Mouse (Mus musculus) kidney, adult 2 months (tissue): ENCODE data around the gene Fermt2.

Experiments
- CTCF ChIP-seq: fragments of 200-500 bp; conservative IDR thresholded peaks from 2 replicates; pipeline ENCODE4 v1.5.1; 2011; ENCODE audit warnings: low read depth, mild to moderate bottlenecking, control low read depth, low read length, moderate library complexity, mixed read lengths; ENCODE audit not compliant: insufficient read depth, insufficient read length
- POLR2A ChIP-seq: fragments of 200-500 bp; IDR thresholded peaks from one replicate; pipeline ENCODE4 v1.6.1; 2011; ENCODE audit warnings: low read depth, low read length, control low read depth

GRCm38 (mm10) chr14:45452148-45452547, 77.8 kb downstream of the Fermt2 start:
- TF ChIP-seq POLR2A: no peak
- no peak for TF ChIP-seq CTCF
